8 mouse cellular contexts compared by ENCODE assay signal in the genomic region with DNA sequence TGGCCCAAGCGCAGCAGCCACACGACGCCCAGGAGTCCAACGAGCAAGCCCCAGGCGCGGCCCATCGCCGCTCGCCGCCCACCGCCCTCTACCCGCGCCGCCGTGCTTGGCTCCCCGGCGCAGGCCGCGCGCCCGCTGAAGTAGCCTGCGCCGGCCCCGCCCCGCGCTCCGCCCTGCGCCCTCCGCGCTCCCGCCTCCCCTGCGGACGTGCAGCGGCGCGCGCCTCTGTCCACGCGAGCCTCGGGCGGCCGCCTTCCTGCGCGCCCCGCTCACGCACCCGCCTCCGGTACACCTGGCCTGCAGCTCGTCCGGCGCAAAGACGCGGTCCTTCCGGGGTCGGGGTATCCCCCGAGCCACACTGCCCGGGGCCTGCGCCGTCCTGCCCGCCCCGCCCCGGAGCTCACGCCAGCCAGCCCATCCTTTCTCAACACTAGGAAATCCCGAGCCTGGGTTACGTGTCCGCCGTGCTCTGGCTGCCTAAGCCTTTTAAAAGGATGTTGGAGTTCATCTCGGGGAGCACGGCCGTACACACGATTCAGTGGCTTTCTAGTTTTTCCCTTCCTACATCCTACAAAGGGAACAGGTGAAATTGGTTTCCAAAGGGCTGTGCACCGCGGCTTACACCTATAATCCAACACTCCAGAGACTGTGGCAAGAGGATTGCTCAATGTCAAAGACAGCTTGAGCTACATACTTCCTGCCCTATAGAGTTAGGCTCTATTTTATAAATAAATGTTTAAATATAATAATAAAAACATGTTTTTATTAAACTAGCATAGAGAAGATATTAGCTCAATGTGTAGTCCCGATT. TPM values are rescaled to one million over a fixed set of nuclear protein-coding genes. Genes with fewer than 3 reads are reported as not detected.
DNase-seq lines count a peak whose midpoint lies in the region; ATAC-seq and TF ChIP-seq lines count a peak whose summit lies in the region.

A gene (minus strand): TSS at position 346 of the 811 bp plus-strand sequence.

- peak; percentile 97 for ATAC-seq in lung, embryonic 15.5 days (ENCODE audit: borderline replicate concordance, extremely low read depth, low FRiP score, low TSS enrichment)

- no peaks in the 10 kb centered on the region for H3K36me3 ChIP-seq in lung, embryonic 15.5 days

- 2% methylated on average over 55 of the region's 74 CpGs for WGBS in lung, embryonic 15.5 days
- 1% methylated on average over 70 of the region's 74 CpGs for WGBS in olfactory bulb, adult 2 months

- H3K4me3 ChIP-seq in lung, embryonic 15.5 days, result peak within 1 kb of the TSS; percentile 93
- H3K4me3 ChIP-seq in olfactory bulb, adult 2 months (ENCODE audit: insufficient read depth, low read depth, low read length), result peak within 1 kb of the TSS; percentile 89

- peak within 1 kb of the TSS; percentile 81 for H3K4me2 ChIP-seq in lung, embryonic 15.5 days

- H3K4me1 ChIP-seq in lung, embryonic 15.5 days, result peaks cover 17% of the 10 kb centered on the region
- peaks cover 6% of the 10 kb centered on the region; the same call in 1 of the 2 replicates for H3K4me1 ChIP-seq in olfactory bulb, adult 2 months (ENCODE audit: control insufficient read depth, insufficient read depth, low read length)

- peak; percentile 60 for DNase-seq in MEL-GATA-1-ER (ENCODE audit: extremely low read depth, low read depth)
- peak; percentile 83 for DNase-seq in cerebellum, adult 8-10 months
- DNase-seq in forelimb bud, embryonic 11.5 days (ENCODE audit: low read depth, low spot score), result peak; percentile 66
- peak; percentile 82 for DNase-seq in heart, postnatal 4 days
- DNase-seq in layer of hippocampus, adult 9-10 months (ENCODE audit: low spot score), result peak; percentile 40
- peak; percentile 68 to 71 for DNase-seq in thymus, adult 18-20 months

- peak within 1 kb of the TSS; percentile 95 for H3K27ac ChIP-seq in lung, embryonic 15.5 days
- peak within 1 kb of the TSS; percentile 62 for H3K27ac ChIP-seq in olfactory bulb, adult 2 months (ENCODE audit: insufficient read depth, low read depth, low read length)

- peak; percentile 92 for TF ChIP-seq POLR2A in olfactory bulb, adult 2 months (IDR thresholded peaks at IDR 0.05; ENCODE audit: insufficient read depth, low read depth, low read length)

- peak within 1 kb of the TSS; percentile 81 for H3K9ac ChIP-seq in lung, embryonic 15.5 days

- TF ChIP-seq CTCF in olfactory bulb, adult 2 months (IDR thresholded peaks at IDR 0.05; ENCODE audit: insufficient read depth, low read depth, low read length), result no peak

- no peaks in the 10 kb centered on the region for H3K27me3 ChIP-seq in lung, embryonic 15.5 days

- no peaks in the 10 kb centered on the region for H3K9me3 ChIP-seq in lung, embryonic 15.5 days

RNA-seq across cellular contexts. Expression of the gene that starts here (rescaled TPM):
- 10 to 100 TPM; 25.7 to 25.8 TPM for total RNA-seq in heart, postnatal 4 days (2021)
- 30.7 and 37.1 TPM in 2 replicates for polyA plus RNA-seq in lung, embryonic 15.5 days (2015; fragmentation: Nextera tagmentation; extraction: Ambion mirVana)
- polyA plus RNA-seq in olfactory bulb, adult 2 months (2012; ENCODE audit: insufficient read depth, insufficient read length, low replicate concordance, missing spikeins), result not detected in 2 replicates

Comparison
In these comparisons a context has a peak if more than half of its experiments do, and no peak if none do; other contexts are left out.
1. Peak in every context shown above with its lines: DNase-seq, ATAC-seq, H3K4me3 ChIP-seq and H3K27ac ChIP-seq.